Mouse (Mus musculus) embryonic facial prominence, embryonic 15.5 days (tissue): ENCODE results near the gene Mcm2. TPM values are rescaled to one million over a fixed set of nuclear protein-coding genes. Genes with fewer than 3 reads are reported as not detected.
A peak's percentile ranks its signal among the peaks of the same experiment; 100 is the strongest.

Source experiments
- ATAC-seq: fragments of 200-750 bp; cut with Nextera tagmentation; 2 replicates; pipeline ENCODE4 v1.8.0; 2017; ENCODE audit warnings: low read depth, moderate TSS enrichment; ENCODE audit not compliant: insufficient number of reproducible peaks, low FRiP score, low TSS enrichment
- H3K27ac ChIP-seq: fragments of 300-500 bp; sonication (generic); replicated peaks from 2 replicates; pipeline ENCODE4 v1.5.1; 2015; ENCODE audit warnings: mild to moderate bottlenecking, inconsistent platforms
- H3K27me3 ChIP-seq: fragments of 300-500 bp; sonication (generic); 2 replicates; pipeline ENCODE4 v1.6.1; 2015; ENCODE audit warnings: inconsistent platforms
- H3K36me3 ChIP-seq: fragments of 300-500 bp; sonication (generic); 2 replicates; pipeline ENCODE4 v1.6.1; 2015; ENCODE audit warnings: mild to moderate bottlenecking, inconsistent platforms
- H3K4me1 ChIP-seq: fragments of 300-500 bp; sonication (generic); 2 replicates; pipeline ENCODE4 v1.6.1; 2015; ENCODE audit warnings: inconsistent platforms
- H3K4me2 ChIP-seq: fragments of 300-500 bp; sonication (generic); replicated peaks from 2 replicates; pipeline ENCODE4 v1.6.1; 2015; ENCODE audit warnings: mild to moderate bottlenecking, inconsistent platforms
- H3K4me3 ChIP-seq: fragments of 300-500 bp; sonication (generic); replicated peaks from 2 replicates; pipeline ENCODE4 v1.5.1; 2015; ENCODE audit warnings: mild to moderate bottlenecking, inconsistent platforms
- H3K9ac ChIP-seq: fragments of 300-500 bp; sonication (generic); 2 replicates; pipeline ENCODE4 v1.6.1; 2015; ENCODE audit warnings: inconsistent platforms
- H3K9me3 ChIP-seq: fragments of 300-500 bp; sonication (generic); replicated peaks from 2 replicates; pipeline ENCODE4 v1.6.1; 2016; ENCODE audit warnings: inconsistent platforms
- WGBS: fragments of 180-500 bp; shearing (Covaris S2); methylation state at CpG from one replicate; pipeline ENCODE4 v1.1.7; 2015; 5-methylcytosine and 5-hydroxymethylcytosine counted together
- polyA plus RNA-seq: library from polyadenylated mRNA; unstranded; fragments of >200 nt; fragmentation: Nextera tagmentation; extraction: Ambion mirVana; gene quantifications from 2 replicates; pipeline ENCODE4 v1.2.1, GENCODE M21; 2015

Gene Mcm2
- polyA plus RNA-seq, 1 experiment from 2014 or later = 101 TPM

DNA sequence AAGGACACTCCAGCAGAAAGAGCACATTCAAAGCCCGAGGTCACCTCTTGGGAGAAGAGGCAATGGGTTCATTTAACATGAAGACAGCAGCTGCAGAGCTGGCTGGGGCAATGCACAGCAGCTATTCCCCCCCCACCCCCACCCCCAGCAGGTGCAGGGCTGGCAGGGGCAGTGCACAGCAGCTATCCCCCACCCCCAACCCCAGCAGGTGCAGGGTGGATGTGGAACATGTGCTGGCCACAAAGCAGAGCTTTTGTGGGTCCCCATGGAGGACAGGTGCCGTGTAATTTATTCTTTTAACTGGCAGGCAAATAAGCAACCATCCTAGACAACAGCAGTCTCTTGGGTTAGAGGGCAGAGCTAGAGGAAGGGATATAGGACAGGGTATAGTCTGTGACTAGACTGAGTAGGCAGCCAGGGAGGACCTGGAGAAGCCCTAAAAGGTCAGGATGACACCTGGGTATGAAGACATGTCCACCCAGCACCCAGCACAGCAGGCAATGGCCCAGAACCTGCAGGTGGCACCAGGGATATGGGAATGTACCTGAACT is 12.1 kb downstream of the Mcm2 start:
- no peaks in the 10 kb centered on the region for H3K4me1 ChIP-seq
- H3K9me3 ChIP-seq = no peaks in the 10 kb centered on the region

DNA sequence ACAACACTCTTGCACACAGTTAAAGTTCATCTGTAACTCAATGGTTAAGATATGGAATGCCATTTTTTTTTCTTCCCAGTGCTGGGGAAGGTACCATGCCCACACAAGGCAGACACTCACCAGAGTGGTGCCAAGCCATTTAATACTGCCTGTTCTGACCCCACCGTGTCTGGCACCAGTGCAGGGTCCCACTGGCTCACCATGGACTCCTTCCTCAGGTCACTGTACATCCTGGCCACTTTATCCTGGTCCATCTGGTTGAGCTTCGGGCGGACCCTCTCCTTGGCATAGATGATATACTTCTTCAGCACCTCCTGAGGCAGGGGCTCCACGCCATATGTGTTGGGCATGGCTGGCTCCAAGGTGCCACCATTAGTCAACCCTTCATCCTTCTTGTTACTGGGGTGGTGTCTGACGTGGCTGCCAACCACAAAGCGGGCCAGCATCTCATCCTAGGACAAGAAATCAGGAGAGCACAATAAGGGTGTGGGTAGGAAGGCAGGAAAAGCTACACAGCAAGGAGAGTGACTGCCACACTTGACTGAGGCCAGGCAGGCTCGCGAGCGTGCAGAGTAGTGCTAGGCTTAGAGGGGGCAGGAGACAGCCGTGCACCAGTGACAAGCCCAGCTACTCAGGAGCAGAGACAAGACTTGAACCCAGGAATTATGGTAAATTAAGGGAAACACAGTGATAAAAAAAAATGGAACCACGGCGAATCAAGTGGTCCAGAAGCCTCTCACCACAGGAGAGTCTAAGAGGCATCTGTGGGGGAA is 12.8 kb downstream of the Mcm2 start:
- no peaks in the 10 kb centered on the region for H3K9me3 ChIP-seq
- H3K27me3 ChIP-seq = no peaks in the 10 kb centered on the region
- no peak overlapping the region for H3K4me3 ChIP-seq
- WGBS = 88% methylated on average over 12 of the region's 12 CpGs
- no peak overlapping the region for H3K4me2 ChIP-seq
- H3K4me1 ChIP-seq = no peaks in the 10 kb centered on the region
- no peak overlapping the region for H3K9ac ChIP-seq
- peaks cover 87% of the 10 kb centered on the region for H3K36me3 ChIP-seq
- ATAC-seq = no peak
- no peak overlapping the region for H3K27ac ChIP-seq

More for the DNA sequence above, 12.1 kb downstream of the Mcm2 start:
- Histone ChIP-seq H3K4me2 (no peak overlapping the region), H3K27ac (no peak overlapping the region), H3K9ac (no peak overlapping the region), H3K27me3 (no peaks in the 10 kb centered on the region), H3K4me3 (no peak overlapping the region), H3K36me3 (peaks cover 94% of the 10 kb centered on the region)
- 62% methylated on average over 2 of the region's 2 CpGs for WGBS
- ATAC-seq = peak; percentile 53; the same call in 1 of the 2 replicates

DNA sequence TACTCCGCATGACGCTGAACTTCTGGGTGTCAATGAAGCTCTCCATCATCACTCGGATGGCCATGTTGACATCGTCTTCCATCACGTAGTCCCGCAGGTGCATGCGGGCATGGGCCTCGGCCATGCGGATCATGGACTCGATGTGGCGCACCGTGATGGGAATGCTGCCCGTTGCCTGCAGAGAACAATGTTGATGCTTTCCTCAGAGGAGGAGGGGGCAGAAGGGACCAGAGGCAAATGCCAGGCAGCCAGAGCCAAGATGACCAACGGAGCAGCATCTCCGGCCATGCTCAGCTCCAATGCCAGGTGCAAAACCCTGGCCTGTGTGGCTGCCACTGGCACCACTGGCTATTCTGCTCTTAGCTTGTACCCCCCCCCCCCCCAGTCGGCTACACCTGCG is 13.9 kb downstream of the Mcm2 start:
- Histone ChIP-seq H3K9ac (no peak overlapping the region), H3K4me1 (no peaks in the 10 kb centered on the region), H3K27ac (no peak overlapping the region), H3K27me3 (no peaks in the 10 kb centered on the region), H3K9me3 (no peaks in the 10 kb centered on the region), H3K36me3 (peaks cover 76% of the 10 kb centered on the region), H3K4me3 (no peak overlapping the region), H3K4me2 (no peak overlapping the region)
- ATAC-seq = no peak
- 96% methylated on average over 17 of the region's 17 CpGs for WGBS

DNA sequence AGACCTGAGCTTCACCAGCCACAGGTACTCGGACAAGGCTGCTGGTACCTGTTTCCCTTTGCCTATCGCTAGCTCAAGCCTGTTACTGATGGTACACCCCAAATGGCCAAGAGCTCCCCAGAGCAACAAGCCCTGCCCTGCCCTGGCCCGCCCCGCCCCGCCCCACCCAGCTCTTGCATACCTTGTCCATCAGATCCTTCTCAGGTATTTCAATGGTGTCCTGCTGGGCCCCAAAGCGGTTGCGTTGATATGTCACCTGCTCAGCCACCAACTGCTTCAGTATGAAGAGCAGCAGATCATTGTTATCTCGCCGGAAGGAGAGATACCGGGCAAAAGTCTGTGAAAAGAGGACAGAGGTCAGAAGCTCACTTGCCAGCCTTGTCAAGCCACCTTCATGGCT is 14.4 kb downstream of the Mcm2 start:
- H3K4me3 ChIP-seq = no peak overlapping the region
- no peak overlapping the region for H3K4me2 ChIP-seq
- no peak overlapping the region for H3K9ac ChIP-seq
- no peak overlapping the region for H3K27ac ChIP-seq
- H3K9me3 ChIP-seq = no peaks in the 10 kb centered on the region
- no peak for ATAC-seq
- WGBS = 81% methylated on average over 10 of the region's 10 CpGs
- no peaks in the 10 kb centered on the region for H3K4me1 ChIP-seq
- peaks cover 71% of the 10 kb centered on the region for H3K36me3 ChIP-seq
- no peaks in the 10 kb centered on the region for H3K27me3 ChIP-seq

DNA sequence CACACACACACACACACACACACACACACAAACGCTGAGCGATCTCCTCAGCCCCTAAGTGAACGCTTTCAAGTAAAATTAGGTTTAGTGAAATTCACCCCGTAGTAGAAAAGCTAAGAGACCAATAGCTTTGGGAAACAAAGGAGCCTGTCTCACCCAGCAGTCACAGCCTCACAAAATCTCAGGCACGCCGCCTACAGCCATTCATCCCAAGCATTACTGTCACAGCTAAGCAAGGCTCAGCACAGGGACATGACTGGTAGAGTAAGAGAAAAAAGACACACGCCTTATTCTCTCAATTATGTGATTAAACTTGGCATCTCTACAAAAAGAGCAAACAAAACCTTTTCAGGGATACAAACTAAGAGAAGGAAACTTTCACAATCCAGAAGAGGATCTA is 17.2 kb downstream of the Mcm2 start:
- Histone ChIP-seq H3K9me3 (no peaks in the 10 kb centered on the region), H3K27me3 (no peaks in the 10 kb centered on the region), H3K4me1 (no peaks in the 10 kb centered on the region), H3K36me3 (peaks cover 43% of the 10 kb centered on the region), H3K27ac (no peak overlapping the region), H3K9ac (no peak overlapping the region), H3K4me3 (no peak overlapping the region), H3K4me2 (no peak overlapping the region)
- 83% methylated on average over 7 of the region's 7 CpGs for WGBS
- no peak for ATAC-seq

DNA sequence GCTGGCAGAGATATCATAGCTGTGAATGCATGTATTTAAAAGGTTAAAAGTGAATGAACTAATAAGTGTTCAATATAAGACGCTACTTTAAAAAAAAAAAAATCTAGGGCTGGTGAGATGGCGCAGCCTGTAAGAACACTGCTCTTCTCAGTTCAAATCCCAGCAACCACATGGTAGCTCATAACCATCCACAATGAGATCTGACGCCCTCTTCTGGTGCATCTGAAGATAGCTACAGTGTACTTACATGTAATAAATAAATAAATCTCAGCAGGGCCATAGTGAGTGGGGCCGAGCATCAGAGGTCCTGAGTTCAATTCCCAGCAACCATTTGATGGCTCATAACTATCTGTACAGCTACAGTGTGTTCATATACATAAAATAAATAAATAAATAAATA is 19.1 kb downstream of the Mcm2 start:
- H3K27ac ChIP-seq = no peak overlapping the region
- no peaks in the 10 kb centered on the region for H3K9me3 ChIP-seq
- ATAC-seq = no peak
- peaks cover 24% of the 10 kb centered on the region for H3K36me3 ChIP-seq
- H3K4me3 ChIP-seq = no peak overlapping the region
- H3K4me2 ChIP-seq = no peak overlapping the region
- 62% methylated on average over 4 of the region's 4 CpGs for whole genome bisulfite sequencing
- no peak overlapping the region for H3K9ac ChIP-seq
- no peaks in the 10 kb centered on the region for H3K27me3 ChIP-seq
- peaks cover 6% of the 10 kb centered on the region for H3K4me1 ChIP-seq

DNA sequence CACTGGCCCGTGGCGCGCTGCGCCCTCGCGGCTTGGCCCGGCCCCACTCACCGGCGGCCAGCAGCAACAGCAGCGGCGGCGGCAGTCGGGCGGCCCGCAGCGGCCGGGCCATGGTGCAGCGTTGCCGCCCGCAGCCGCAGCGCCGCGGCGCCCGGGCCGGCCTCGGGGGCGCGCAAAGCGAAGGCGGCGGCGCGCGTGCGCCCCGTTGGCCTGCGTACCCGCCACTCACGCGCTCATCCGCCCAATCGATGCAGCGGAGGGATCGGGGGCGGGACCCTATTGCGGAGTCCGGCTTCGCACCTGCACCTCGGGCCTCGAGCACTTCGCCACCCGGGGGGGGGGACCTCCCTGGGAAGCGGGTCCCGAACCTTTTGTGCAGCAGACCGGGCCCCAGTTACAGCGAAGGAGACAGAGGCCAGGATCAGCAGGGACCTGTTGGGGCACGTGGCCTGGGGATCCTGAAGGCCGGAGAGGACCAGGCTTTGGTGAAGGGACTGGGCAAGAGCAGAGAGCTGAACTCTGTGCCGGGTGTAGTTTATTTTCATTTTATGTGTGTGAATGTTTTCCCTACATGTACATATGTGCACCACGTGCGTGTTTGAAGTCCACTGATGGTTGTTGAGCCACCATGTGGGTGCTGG is 23.6 kb downstream of the Mcm2 start, which contains the start of gene Podxl2:
Gene Podxl2 (minus strand): TSS at position 177 of the 641 bp plus-strand sequence.
- peak within 1 kb of the TSS; percentile 78 for H3K9ac ChIP-seq
- peaks cover 43% of the 10 kb centered on the region for H3K4me1 ChIP-seq
- no peaks in the 10 kb centered on the region for H3K36me3 ChIP-seq
- H3K27ac ChIP-seq = peak within 1 kb of the TSS; percentile 51; the same call in 1 of the 2 replicates
- ATAC-seq = peak; percentile 81
- 5% methylated on average over 49 of the region's 63 CpGs for WGBS
- H3K9me3 ChIP-seq = no peaks in the 10 kb centered on the region
- H3K27me3 ChIP-seq = no peaks in the 10 kb centered on the region
- peak within 1 kb of the TSS; percentile 76 for H3K4me3 ChIP-seq
- peak within 1 kb of the TSS; percentile 97 for H3K4me2 ChIP-seq

DNA sequence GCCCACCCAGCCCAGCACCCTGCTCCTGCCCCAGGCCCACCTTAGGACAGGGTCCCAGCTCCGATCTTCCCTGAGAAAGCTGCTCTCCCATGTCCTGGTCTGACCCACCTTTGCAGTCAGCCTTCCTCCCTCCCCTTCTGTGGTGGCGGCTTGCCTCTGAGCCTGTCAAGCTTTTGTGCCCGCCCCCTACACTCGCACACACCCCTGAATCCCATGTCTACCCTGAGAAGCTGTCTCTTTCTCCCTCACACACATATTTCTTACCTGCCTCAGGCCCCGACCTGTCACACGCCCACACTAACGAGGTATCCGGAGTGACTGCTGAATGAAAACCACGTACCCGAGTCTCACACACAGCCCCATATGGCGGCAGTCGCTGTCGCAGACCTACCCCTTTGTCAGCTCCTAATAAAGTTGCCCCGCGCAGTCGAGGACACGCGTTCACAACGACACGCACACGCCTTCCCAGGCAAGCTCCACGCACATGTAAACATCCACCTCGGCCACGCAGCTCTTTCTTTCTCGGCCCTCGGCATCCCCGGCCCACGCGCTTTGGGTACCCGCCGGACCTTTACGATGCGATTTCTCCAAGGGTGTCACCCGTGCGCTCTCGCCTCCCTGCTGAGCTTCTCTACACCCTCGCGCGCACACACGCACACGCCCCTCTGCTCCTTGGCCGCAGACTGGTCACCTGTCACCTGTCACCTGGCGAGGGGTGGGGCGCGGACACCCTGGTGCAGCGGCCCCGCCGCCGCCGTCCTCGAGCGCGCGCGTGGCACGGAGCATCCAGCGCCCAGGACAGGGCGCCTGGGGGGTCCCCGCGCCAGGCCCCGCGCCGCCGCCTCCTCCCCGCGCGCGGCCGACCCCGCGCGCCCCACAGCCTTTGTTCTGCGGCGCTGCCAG is 24.4 kb downstream of the Mcm2 start:
- H3K4me2 ChIP-seq = peak overlapping the region; percentile 97
- peak; percentile 46 for ATAC-seq
- H3K27me3 ChIP-seq = no peaks in the 10 kb centered on the region
- peaks cover 43% of the 10 kb centered on the region for H3K4me1 ChIP-seq
- H3K36me3 ChIP-seq = no peaks in the 10 kb centered on the region
- WGBS = 2% methylated on average over 70 of the region's 74 CpGs
- H3K9me3 ChIP-seq = no peaks in the 10 kb centered on the region
- peak overlapping the region; percentile 76 for H3K4me3 ChIP-seq
- H3K9ac ChIP-seq = peak overlapping the region; percentile 78
- peak overlapping the region; percentile 51; the same call in 1 of the 2 replicates for H3K27ac ChIP-seq

DNA sequence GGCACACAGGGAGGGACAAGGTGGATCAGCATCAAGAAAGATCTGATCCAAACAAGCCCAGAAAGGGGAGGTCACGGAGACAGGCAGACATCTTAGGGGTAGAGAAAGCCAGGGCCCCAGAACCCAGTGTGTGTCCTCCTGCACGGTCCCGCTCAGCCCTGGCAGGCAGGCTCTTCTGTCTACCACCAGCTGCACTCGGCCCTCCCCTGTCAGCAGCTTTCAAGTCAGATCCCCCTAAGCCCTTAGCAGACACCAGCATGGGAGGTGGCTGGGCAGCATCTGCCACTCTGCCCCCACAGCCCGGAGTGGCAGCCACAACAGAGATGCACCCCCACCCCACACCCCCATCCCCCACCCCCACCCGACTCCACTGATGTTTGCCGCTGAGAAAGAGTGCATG is 25.8 kb downstream of the Mcm2 start:
- H3K4me1 ChIP-seq = peaks cover 43% of the 10 kb centered on the region
- no peaks in the 10 kb centered on the region for H3K36me3 ChIP-seq
- WGBS = 33% methylated on average over 7 of the region's 7 CpGs
- no peaks in the 10 kb centered on the region for H3K27me3 ChIP-seq
- ATAC-seq = no peak
- no peak overlapping the region for H3K4me3 ChIP-seq
- peak overlapping the region; percentile 97; the same call in 1 of the 2 replicates for H3K4me2 ChIP-seq
- no peaks in the 10 kb centered on the region for H3K9me3 ChIP-seq
- no peak overlapping the region for H3K27ac ChIP-seq
- no peak overlapping the region for H3K9ac ChIP-seq

DNA sequence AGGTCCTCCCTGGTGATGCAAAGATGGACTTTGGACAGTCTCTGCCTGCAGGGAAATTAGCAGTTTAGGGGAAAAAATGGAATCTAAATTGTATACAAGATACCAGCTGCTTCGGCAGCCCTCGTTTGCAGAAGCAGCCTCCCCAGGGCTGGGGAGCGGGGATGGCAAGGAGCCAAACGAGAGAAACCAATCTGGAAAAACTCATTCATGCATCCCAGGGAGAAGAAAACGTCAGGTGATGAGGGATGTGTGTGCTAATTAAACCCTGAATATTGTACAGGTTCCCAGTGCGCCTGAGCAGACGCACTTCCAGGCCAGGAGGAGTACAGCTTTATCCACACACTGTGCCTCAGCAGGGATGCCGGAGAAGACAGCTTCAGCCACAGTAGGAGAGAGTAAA is 27.0 kb downstream of the Mcm2 start:
- no peak overlapping the region for H3K9ac ChIP-seq
- H3K4me3 ChIP-seq = no peak overlapping the region
- 0 out of 2 replicates have a peak overlapping the region, but pooled peaks have one; percentile 22 for H3K27ac ChIP-seq
- no peaks in the 10 kb centered on the region for H3K36me3 ChIP-seq
- 28% methylated on average over 8 of the region's 8 CpGs for WGBS
- no peaks in the 10 kb centered on the region for H3K27me3 ChIP-seq
- H3K4me2 ChIP-seq = no peak overlapping the region
- peaks cover 43% of the 10 kb centered on the region for H3K4me1 ChIP-seq
- ATAC-seq = no peak
- no peaks in the 10 kb centered on the region for H3K9me3 ChIP-seq

DNA sequence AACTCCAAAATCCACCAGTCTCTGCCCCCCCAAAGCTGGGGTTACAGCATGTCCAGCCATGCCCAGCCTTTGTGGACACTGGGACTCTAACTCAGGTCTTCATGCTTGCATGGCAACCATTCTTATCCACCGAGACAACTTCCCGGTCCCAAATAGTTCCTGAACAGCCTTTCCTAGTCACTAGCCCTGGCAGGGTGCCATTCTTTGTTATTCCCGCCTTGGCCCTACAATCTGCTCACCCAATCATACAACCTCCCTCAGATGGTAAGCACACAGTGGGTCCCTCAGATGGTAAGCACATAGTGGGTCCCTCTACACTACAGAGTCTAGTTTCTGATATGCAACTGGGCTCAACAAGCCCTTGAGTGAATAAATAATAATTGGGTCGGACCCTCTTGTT is 28.0 kb downstream of the Mcm2 start:
- Histone ChIP-seq H3K4me2 (no peak overlapping the region), H3K9me3 (no peaks in the 10 kb centered on the region), H3K27me3 (no peaks in the 10 kb centered on the region), H3K27ac (no peak overlapping the region), H3K4me3 (no peak overlapping the region), H3K9ac (no peak overlapping the region), H3K4me1 (peaks cover 43% of the 10 kb centered on the region), H3K36me3 (no peaks in the 10 kb centered on the region)
- 63% methylated on average over 4 of the region's 4 CpGs for whole genome bisulfite sequencing
- no peak for ATAC-seq
